Mouse (Mus musculus): Measurements from ENCODE around the gene Tmem18. TPM values are rescaled to one million over a fixed set of nuclear protein-coding genes. Genes with fewer than 3 reads are reported as not detected.

Gene Tmem18
- polyA plus RNA-seq, 1 experiment from 2014 or later: 35.7 TPM

- H3K9ac ChIP-seq (replicated peaks; ENCODE audit: low read length): no peak overlapping the region
- H3K9me3 ChIP-seq (ENCODE audit: low read length): no peaks in the 10 kb centered on the region
- no peak for ATAC-seq (ENCODE audit: low FRiP score, low TSS enrichment)
- H3K27me3 ChIP-seq (ENCODE audit: insufficient read depth, low read length): no peaks in the 10 kb centered on the region
- no peak overlapping the region for H3K4me3 ChIP-seq (ENCODE audit: low read length)
- H3K4me2 ChIP-seq (replicated peaks; ENCODE audit: low read depth, low read length): no peak overlapping the region
- H3K4me1 ChIP-seq (ENCODE audit: insufficient read depth, low read length): no peaks in the 10 kb centered on the region
- peaks cover 2% of the 10 kb centered on the region; the same call in 1 of the 2 replicates for H3K36me3 ChIP-seq (ENCODE audit: insufficient read depth, low read length)
- H3K27ac ChIP-seq (ENCODE audit: low read length): no peak overlapping the region
- WGBS: 38% methylated on average over 8 of the region's 8 CpGs
These were observed 12.7 kb downstream of the Tmem18 start for GRCm38 (mm10) chr12:30596818-30597407.

- H3K4me1 ChIP-seq (ENCODE audit: insufficient read depth, low read length): no peaks in the 10 kb centered on the region
- WGBS: 57% methylated on average over 3 of the region's 3 CpGs
- no peak overlapping the region for H3K4me2 ChIP-seq (replicated peaks; ENCODE audit: low read depth, low read length)
- H3K27ac ChIP-seq (ENCODE audit: low read length): no peak overlapping the region
- H3K9ac ChIP-seq (replicated peaks; ENCODE audit: low read length): no peak overlapping the region
- no peak for ATAC-seq (ENCODE audit: low FRiP score, low TSS enrichment)
- no peaks in the 10 kb centered on the region for H3K9me3 ChIP-seq (ENCODE audit: low read length)
- no peak overlapping the region for H3K4me3 ChIP-seq (ENCODE audit: low read length)
- H3K27me3 ChIP-seq (ENCODE audit: insufficient read depth, low read length): no peaks in the 10 kb centered on the region
- H3K36me3 ChIP-seq (ENCODE audit: insufficient read depth, low read length): no peaks in the 10 kb centered on the region
These were observed 14.7 kb downstream of the Tmem18 start for GRCm38 (mm10) chr12:30598955-30599354.

GRCm38 (mm10) chr12:30599474-30599873 lies 15.2 kb downstream of the Tmem18 start:
- no peaks in the 10 kb centered on the region for H3K4me1 ChIP-seq (ENCODE audit: insufficient read depth, low read length)
- 51% methylated on average over 2 of the region's 2 CpGs for WGBS
- H3K9me3 ChIP-seq (ENCODE audit: low read length): no peaks in the 10 kb centered on the region
- H3K4me3 ChIP-seq (ENCODE audit: low read length): no peak overlapping the region
- no peak for ATAC-seq (ENCODE audit: low FRiP score, low TSS enrichment)
- no peaks in the 10 kb centered on the region for H3K27me3 ChIP-seq (ENCODE audit: insufficient read depth, low read length)
- no peak overlapping the region for H3K27ac ChIP-seq (ENCODE audit: low read length)
- H3K36me3 ChIP-seq (ENCODE audit: insufficient read depth, low read length): no peaks in the 10 kb centered on the region
- H3K9ac ChIP-seq (replicated peaks; ENCODE audit: low read length): no peak overlapping the region
- H3K4me2 ChIP-seq (replicated peaks; ENCODE audit: low read depth, low read length): no peak overlapping the region

GRCm38 (mm10) chr12:30599997-30600396 lies 15.8 kb downstream of the Tmem18 start:
- ATAC-seq (ENCODE audit: low FRiP score, low TSS enrichment): 0 out of 2 replicates have a peak, but pooled peaks have one; percentile 44

GRCm38 (mm10) chr12:30604012-30604411 lies 19.8 kb downstream of the Tmem18 start:
- no peak overlapping the region for H3K27ac ChIP-seq (ENCODE audit: low read length)
- H3K4me1 ChIP-seq (ENCODE audit: insufficient read depth, low read length): no peaks in the 10 kb centered on the region
- H3K27me3 ChIP-seq (ENCODE audit: insufficient read depth, low read length): no peaks in the 10 kb centered on the region
- H3K36me3 ChIP-seq (ENCODE audit: insufficient read depth, low read length): no peaks in the 10 kb centered on the region
- no peak for ATAC-seq (ENCODE audit: low FRiP score, low TSS enrichment)
- no peak overlapping the region for H3K4me3 ChIP-seq (ENCODE audit: low read length)
- no peaks in the 10 kb centered on the region for H3K9me3 ChIP-seq (ENCODE audit: low read length)
- 60% methylated on average over 9 of the region's 9 CpGs for WGBS
- H3K4me2 ChIP-seq (replicated peaks; ENCODE audit: low read depth, low read length): no peak overlapping the region
- H3K9ac ChIP-seq (replicated peaks; ENCODE audit: low read length): no peak overlapping the region

More at GRCm38 (mm10) chr12:30599997-30600396, 15.8 kb downstream of the Tmem18 start:
- Histone ChIP-seq H3K9ac (replicated peaks; ENCODE audit: low read length) (no peak overlapping the region), H3K27ac (ENCODE audit: low read length) (no peak overlapping the region), H3K36me3 (ENCODE audit: insufficient read depth, low read length) (no peaks in the 10 kb centered on the region), H3K4me1 (ENCODE audit: insufficient read depth, low read length) (no peaks in the 10 kb centered on the region), H3K27me3 (ENCODE audit: insufficient read depth, low read length) (no peaks in the 10 kb centered on the region), H3K4me3 (ENCODE audit: low read length) (no peak overlapping the region), H3K9me3 (ENCODE audit: low read length) (no peaks in the 10 kb centered on the region), H3K4me2 (replicated peaks; ENCODE audit: low read depth, low read length) (no peak overlapping the region)
- 75% methylated on average over 2 of the region's 2 CpGs for WGBS

- Histone ChIP-seq H3K9me3 (ENCODE audit: low read length) (no peaks in the 10 kb centered on the region), H3K9ac (replicated peaks; ENCODE audit: low read length) (no peak overlapping the region), H3K27ac (ENCODE audit: low read length) (no peak overlapping the region), H3K4me2 (replicated peaks; ENCODE audit: low read depth, low read length) (no peak overlapping the region), H3K4me1 (ENCODE audit: insufficient read depth, low read length) (no peaks in the 10 kb centered on the region), H3K27me3 (ENCODE audit: insufficient read depth, low read length) (no peaks in the 10 kb centered on the region), H3K4me3 (ENCODE audit: low read length) (no peak overlapping the region), H3K36me3 (ENCODE audit: insufficient read depth, low read length) (no peaks in the 10 kb centered on the region)
- 80% methylated on average over 6 of the region's 6 CpGs for WGBS
- ATAC-seq (ENCODE audit: low FRiP score, low TSS enrichment): no peak
These were observed 20.6 kb downstream of the Tmem18 start for GRCm38 (mm10) chr12:30604876-30605275.

- Histone ChIP-seq H3K27ac (ENCODE audit: low read length) (no peak overlapping the region), H3K4me3 (ENCODE audit: low read length) (no peak overlapping the region), H3K27me3 (ENCODE audit: insufficient read depth, low read length) (no peaks in the 10 kb centered on the region), H3K9me3 (ENCODE audit: low read length) (no peaks in the 10 kb centered on the region), H3K36me3 (ENCODE audit: insufficient read depth, low read length) (no peaks in the 10 kb centered on the region), H3K9ac (replicated peaks; ENCODE audit: low read length) (no peak overlapping the region), H3K4me2 (replicated peaks; ENCODE audit: low read depth, low read length) (no peak overlapping the region), H3K4me1 (ENCODE audit: insufficient read depth, low read length) (no peaks in the 10 kb centered on the region)
- no peak for ATAC-seq (ENCODE audit: low FRiP score, low TSS enrichment)
- 90% methylated on average over 6 of the region's 6 CpGs for WGBS
These were observed 21.7 kb downstream of the Tmem18 start for GRCm38 (mm10) chr12:30605941-30606340.

GRCm38 (mm10) chr12:30606743-30607142 lies 22.5 kb downstream of the Tmem18 start:
- H3K9ac ChIP-seq (replicated peaks; ENCODE audit: low read length): no peak overlapping the region
- H3K4me2 ChIP-seq (replicated peaks; ENCODE audit: low read depth, low read length): no peak overlapping the region
- no peaks in the 10 kb centered on the region for H3K27me3 ChIP-seq (ENCODE audit: insufficient read depth, low read length)
- H3K4me3 ChIP-seq (ENCODE audit: low read length): no peak overlapping the region
- H3K4me1 ChIP-seq (ENCODE audit: insufficient read depth, low read length): no peaks in the 10 kb centered on the region
- no peaks in the 10 kb centered on the region for H3K9me3 ChIP-seq (ENCODE audit: low read length)
- ATAC-seq (ENCODE audit: low FRiP score, low TSS enrichment): no peak
- no peak overlapping the region for H3K27ac ChIP-seq (ENCODE audit: low read length)
- WGBS: 77% methylated on average over 8 of the region's 8 CpGs
- no peaks in the 10 kb centered on the region for H3K36me3 ChIP-seq (ENCODE audit: insufficient read depth, low read length)

GRCm38 (mm10) chr12:30618425-30618824 lies 34.2 kb downstream of the Tmem18 start:
- Histone ChIP-seq H3K27me3 (ENCODE audit: insufficient read depth, low read length) (no peaks in the 10 kb centered on the region), H3K9me3 (ENCODE audit: low read length) (no peaks in the 10 kb centered on the region), H3K4me1 (ENCODE audit: insufficient read depth, low read length) (no peaks in the 10 kb centered on the region), H3K4me3 (ENCODE audit: low read length) (no peak overlapping the region), H3K4me2 (replicated peaks; ENCODE audit: low read depth, low read length) (no peak overlapping the region), H3K27ac (ENCODE audit: low read length) (no peak overlapping the region), H3K36me3 (ENCODE audit: insufficient read depth, low read length) (no peaks in the 10 kb centered on the region), H3K9ac (replicated peaks; ENCODE audit: low read length) (no peak overlapping the region)
- peak; percentile 77 for ATAC-seq (ENCODE audit: low FRiP score, low TSS enrichment)
- 20% methylated on average over 8 of the region's 8 CpGs for WGBS

GRCm38 (mm10) chr12:30628466-30628865 lies 44.2 kb downstream of the Tmem18 start:
- Histone ChIP-seq H3K27me3 (ENCODE audit: insufficient read depth, low read length) (no peaks in the 10 kb centered on the region), H3K27ac (ENCODE audit: low read length) (no peak overlapping the region), H3K4me2 (replicated peaks; ENCODE audit: low read depth, low read length) (no peak overlapping the region), H3K4me1 (ENCODE audit: insufficient read depth, low read length) (no peaks in the 10 kb centered on the region), H3K9me3 (ENCODE audit: low read length) (no peaks in the 10 kb centered on the region), H3K9ac (replicated peaks; ENCODE audit: low read length) (no peak overlapping the region), H3K4me3 (ENCODE audit: low read length) (no peak overlapping the region), H3K36me3 (ENCODE audit: insufficient read depth, low read length) (no peaks in the 10 kb centered on the region)
- 58% methylated on average over 5 of the region's 5 CpGs for WGBS
- ATAC-seq (ENCODE audit: low FRiP score, low TSS enrichment): peak; percentile 27; the same call in 1 of the 2 replicates
